Mouse (Mus musculus): ENCODE results near the gene Rag2. TPM values are rescaled to one million over a fixed set of nuclear protein-coding genes. Genes with fewer than 3 reads are reported as not detected.

The Rag2 gene
- polyA plus RNA-seq, 1 experiment = not detected

GRCm38 (mm10) chr2:101597186-101597585 is 27.3 kb upstream of the Rag2 start:
- no peak overlapping the region for H3K27ac ChIP-seq (ENCODE audit: insufficient read depth, low read length)
- H3K4me1 ChIP-seq (ENCODE audit: control insufficient read depth, insufficient read depth, low read length) = peaks cover 5% of the 10 kb centered on the region; the same call in 1 of the 2 replicates
- H3K4me3 ChIP-seq (ENCODE audit: insufficient read depth, low read length) = no peak overlapping the region
- TF ChIP-seq CTCF (IDR thresholded peaks at IDR 0.05; ENCODE audit: extremely low read depth, insufficient read depth, low read length) (no peak), POLR2A (IDR thresholded peaks at IDR 0.05; ENCODE audit: extremely low read depth, insufficient read depth, low read length) (no peak)

- Histone ChIP-seq H3K4me1 (ENCODE audit: control insufficient read depth, insufficient read depth, low read length) (peaks cover 5% of the 10 kb centered on the region; the same call in 1 of the 2 replicates), H3K4me3 (ENCODE audit: insufficient read depth, low read length) (0 out of 2 replicates have a peak overlapping the region, but pooled peaks have one; percentile 17), H3K27ac (ENCODE audit: insufficient read depth, low read length) (no peak overlapping the region)
- TF ChIP-seq POLR2A (IDR thresholded peaks at IDR 0.05; ENCODE audit: extremely low read depth, insufficient read depth, low read length) = no peak
Observed at GRCm38 (mm10) chr2:101598190-101599181, 26.0 kb upstream of the Rag2 start.

GRCm38 (mm10) chr2:101600703-101601102 is 23.8 kb upstream of the Rag2 start:
- TF ChIP-seq CTCF (IDR thresholded peaks at IDR 0.05; ENCODE audit: extremely low read depth, insufficient read depth, low read length) (no peak), POLR2A (IDR thresholded peaks at IDR 0.05; ENCODE audit: extremely low read depth, insufficient read depth, low read length) (no peak)
- H3K4me3 ChIP-seq (ENCODE audit: insufficient read depth, low read length) = no peak overlapping the region
- peak overlapping the region; percentile 91; the same call in 1 of the 2 replicates for H3K27ac ChIP-seq (ENCODE audit: insufficient read depth, low read length)
- peaks cover 5% of the 10 kb centered on the region; the same call in 1 of the 2 replicates for H3K4me1 ChIP-seq (ENCODE audit: control insufficient read depth, insufficient read depth, low read length)

- Histone ChIP-seq H3K27ac (ENCODE audit: insufficient read depth, low read length) (no peak overlapping the region), H3K4me1 (ENCODE audit: control insufficient read depth, insufficient read depth, low read length) (peaks cover 5% of the 10 kb centered on the region; the same call in 1 of the 2 replicates), H3K4me3 (ENCODE audit: insufficient read depth, low read length) (no peak overlapping the region)
- TF ChIP-seq CTCF (IDR thresholded peaks at IDR 0.05; ENCODE audit: extremely low read depth, insufficient read depth, low read length) = no peak
Observed at GRCm38 (mm10) chr2:101603099-101603498, 21.4 kb upstream of the Rag2 start.

GRCm38 (mm10) chr2:101608232-101608894 is 16.2 kb upstream of the Rag2 start:
- no peak for TF ChIP-seq POLR2A (IDR thresholded peaks at IDR 0.05; ENCODE audit: extremely low read depth, insufficient read depth, low read length)
- no peak for TF ChIP-seq CTCF (IDR thresholded peaks at IDR 0.05; ENCODE audit: extremely low read depth, insufficient read depth, low read length)
- Histone ChIP-seq H3K4me1 (ENCODE audit: control insufficient read depth, insufficient read depth, low read length) (no peaks in the 10 kb centered on the region), H3K27ac (ENCODE audit: insufficient read depth, low read length) (no peak overlapping the region)

GRCm38 (mm10) chr2:101610861-101611260 is 13.7 kb upstream of the Rag2 start:
- no peaks in the 10 kb centered on the region for H3K4me1 ChIP-seq (ENCODE audit: control insufficient read depth, insufficient read depth, low read length)
- H3K4me3 ChIP-seq (ENCODE audit: insufficient read depth, low read length) = no peak overlapping the region
- H3K27ac ChIP-seq (ENCODE audit: insufficient read depth, low read length) = no peak overlapping the region
- TF ChIP-seq CTCF (IDR thresholded peaks at IDR 0.05; ENCODE audit: extremely low read depth, insufficient read depth, low read length) (no peak), POLR2A (IDR thresholded peaks at IDR 0.05; ENCODE audit: extremely low read depth, insufficient read depth, low read length) (no peak)

More at GRCm38 (mm10) chr2:101608232-101608894, 16.2 kb upstream of the Rag2 start:
- no peak overlapping the region for H3K4me3 ChIP-seq (ENCODE audit: insufficient read depth, low read length)

GRCm38 (mm10) chr2:101615464-101616305 is 8.8 kb upstream of the Rag2 start:
- TF ChIP-seq POLR2A (IDR thresholded peaks at IDR 0.05; ENCODE audit: extremely low read depth, insufficient read depth, low read length) (no peak), CTCF (IDR thresholded peaks at IDR 0.05; ENCODE audit: extremely low read depth, insufficient read depth, low read length) (no peak)
- Histone ChIP-seq H3K4me3 (ENCODE audit: insufficient read depth, low read length) (no peak overlapping the region), H3K4me1 (ENCODE audit: control insufficient read depth, insufficient read depth, low read length) (no peaks in the 10 kb centered on the region), H3K27ac (ENCODE audit: insufficient read depth, low read length) (no peak overlapping the region)

GRCm38 (mm10) chr2:101618373-101618772 is 6.1 kb upstream of the Rag2 start:
- peaks cover 1% of the 10 kb centered on the region for H3K4me1 ChIP-seq (ENCODE audit: control insufficient read depth, insufficient read depth, low read length)
- no peak overlapping the region for H3K4me3 ChIP-seq (ENCODE audit: insufficient read depth, low read length)
- TF ChIP-seq CTCF (IDR thresholded peaks at IDR 0.05; ENCODE audit: extremely low read depth, insufficient read depth, low read length) = no peak
- TF ChIP-seq POLR2A (IDR thresholded peaks at IDR 0.05; ENCODE audit: extremely low read depth, insufficient read depth, low read length) = no peak
- no peak overlapping the region for H3K27ac ChIP-seq (ENCODE audit: insufficient read depth, low read length)

- no peak for TF ChIP-seq POLR2A (IDR thresholded peaks at IDR 0.05; ENCODE audit: extremely low read depth, insufficient read depth, low read length)
- no peak for TF ChIP-seq CTCF (IDR thresholded peaks at IDR 0.05; ENCODE audit: extremely low read depth, insufficient read depth, low read length)
- no peak overlapping the region for H3K27ac ChIP-seq (ENCODE audit: insufficient read depth, low read length)
- H3K4me1 ChIP-seq (ENCODE audit: control insufficient read depth, insufficient read depth, low read length) = peaks cover 1% of the 10 kb centered on the region
- no peak overlapping the region for H3K4me3 ChIP-seq (ENCODE audit: insufficient read depth, low read length)
Observed at GRCm38 (mm10) chr2:101620899-101621298, 3.6 kb upstream of the Rag2 start.

All from cortical plate, adult 2 months (tissue).